24 mouse cellular contexts compared by ENCODE assay signal in the genomic region with DNA sequence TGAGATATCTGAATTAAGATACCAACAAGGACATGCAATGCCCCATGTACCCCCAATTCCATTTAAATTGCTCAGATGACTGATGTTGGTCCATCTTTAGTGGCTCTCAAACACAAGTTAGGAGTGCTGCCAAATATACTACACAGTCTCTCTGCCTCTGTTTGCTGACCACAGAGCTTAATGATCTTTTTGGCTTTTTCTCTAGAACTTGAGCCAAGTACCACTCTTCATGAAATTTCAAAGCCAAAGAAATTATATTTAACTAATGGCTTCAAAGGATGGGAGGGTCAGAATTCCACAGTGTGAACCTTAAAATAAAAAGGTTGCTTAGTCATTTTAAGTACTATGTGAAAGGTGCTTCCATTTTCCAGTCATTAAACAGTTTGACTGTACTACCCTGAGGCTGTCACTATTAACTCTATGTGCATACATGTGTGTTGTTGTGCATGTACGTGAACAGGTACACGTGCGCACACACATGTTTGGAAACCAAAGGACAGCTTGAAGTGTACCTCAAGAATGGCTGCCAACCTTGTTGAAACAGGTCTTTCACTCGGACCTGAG. TPM values are rescaled to one million over a fixed set of nuclear protein-coding genes. Genes with fewer than 3 reads are reported as not detected.
DNase-seq lines count a peak whose midpoint lies in the region; ATAC-seq and TF ChIP-seq lines count a peak whose summit lies in the region.
"Had no signal": no experiment of that assay in that cellular context is flagged by ENCODE, and none has a peak within 500 bp of the region (broad histone marks: within the 10 kb centered on the region; RNA-seq: fewer than 3 reads in every experiment).

No protein-coding gene starts in this region.

- no peak overlapping the region for H3K27ac ChIP-seq in heart, embryonic 12.5 days (ENCODE audit: poor library complexity, severe bottlenecking)
- H3K27ac ChIP-seq in lung, embryonic 14.5 days (ENCODE audit: low read depth) = no peak overlapping the region; the same call in 1 of the 2 replicates
- H3K27ac ChIP-seq in lung, postnatal 0 days (ENCODE audit: low read length) = no peak overlapping the region; the same call in 1 of the 2 replicates
- H3K27ac ChIP-seq: forebrain, embryonic 10.5 days; forebrain, embryonic 13.5 days; heart, embryonic 15.5 days; hindbrain, embryonic 10.5 days; hindbrain, embryonic 13.5 days had no signal

- H3K4me2 ChIP-seq in heart, embryonic 12.5 days = no peak overlapping the region
- H3K4me2 ChIP-seq in lung, embryonic 14.5 days = no peak overlapping the region
- H3K4me2 ChIP-seq in lung, postnatal 0 days (replicated peaks; ENCODE audit: low read depth, low read length) = 0 out of 2 replicates have a peak overlapping the region, but pooled peaks have one; percentile 8
- H3K4me2 ChIP-seq: forebrain, embryonic 13.5 days; heart, embryonic 11.5 days; heart, embryonic 15.5 days; hindbrain, embryonic 13.5 days had no signal

- peak; percentile 42 for DNase-seq in heart, adult 11 months
- DNase-seq in lung, embryonic 14.5 days = peak; percentile 13
- DNase-seq in lung, postnatal 4 days = no peak
- DNase-seq in lung, postnatal 0 days (ENCODE audit: low spot score) = peak; percentile 58
- no peak for DNase-seq in lung, postnatal 10 days
- DNase-seq: adrenal gland, adult 8-10 months; adrenal gland, postnatal 25 days; cerebellum, adult 18-20 months; cerebellum, adult 9-10 months; cerebellum, postnatal 14 days; gastrocnemius, postnatal 10 days; gastrocnemius, postnatal 36 days; heart, postnatal 10 days; heart, postnatal 36 days had no signal

- no peak overlapping the region for H3K4me3 ChIP-seq in heart, embryonic 12.5 days
- no peak overlapping the region for H3K4me3 ChIP-seq in lung, embryonic 14.5 days (ENCODE audit: low read depth, low read length)
- H3K4me3 ChIP-seq in lung, postnatal 0 days (ENCODE audit: low read depth, low read length) = no peak overlapping the region
- H3K4me3 ChIP-seq: forebrain, embryonic 10.5 days; forebrain, embryonic 13.5 days; heart, embryonic 15.5 days; hindbrain, embryonic 10.5 days; hindbrain, embryonic 13.5 days had no signal

- no peak for TF ChIP-seq CTCF in lung, embryonic 14.5 days (IDR thresholded peaks at IDR 0.05; ENCODE audit: low read depth)
- TF ChIP-seq CTCF in lung, postnatal 0 days (IDR thresholded peaks at IDR 0.05) = no peak

- H3K9ac ChIP-seq in heart, embryonic 12.5 days = no peak overlapping the region
- H3K9ac ChIP-seq in lung, embryonic 14.5 days = no peak overlapping the region
- H3K9ac ChIP-seq in lung, postnatal 0 days (replicated peaks; ENCODE audit: low read depth) = no peak overlapping the region
- H3K9ac ChIP-seq: forebrain, embryonic 13.5 days; heart, embryonic 15.5 days; hindbrain, embryonic 13.5 days had no signal

- ATAC-seq in heart, embryonic 12.5 days (ENCODE audit: insufficient number of reproducible peaks, low FRiP score) = no peak
- ATAC-seq in lung, embryonic 14.5 days (ENCODE audit: insufficient read depth) = no peak
- ATAC-seq in lung, postnatal 0 days = peak; percentile 49; the same call in 1 of the 2 replicates
- ATAC-seq: activated CD4-positive, CD25-positive, alpha-beta regulatory T cell, adult 4 months; forebrain, embryonic 13.5 days; forebrain, embryonic 16.5 days; hindbrain, embryonic 16.5 days had no signal

- H3K36me3 ChIP-seq in heart, embryonic 12.5 days = no peaks in the 10 kb centered on the region
- H3K36me3 ChIP-seq in lung, embryonic 14.5 days (ENCODE audit: insufficient read depth) = no peaks in the 10 kb centered on the region
- no peaks in the 10 kb centered on the region for H3K36me3 ChIP-seq in lung, postnatal 0 days (ENCODE audit: insufficient read depth, low read length)
- H3K36me3 ChIP-seq: forebrain, embryonic 10.5 days; heart, embryonic 15.5 days; hindbrain, embryonic 10.5 days; hindbrain, embryonic 13.5 days had no signal

- peak; percentile 61 for TF ChIP-seq EP300 in lung, postnatal 0 days (IDR thresholded peaks at IDR 0.05)

- H3K9me3 ChIP-seq in heart, embryonic 12.5 days (replicated peaks) = no peaks in the 10 kb centered on the region
- H3K9me3 ChIP-seq in lung, embryonic 14.5 days (ENCODE audit: low read depth, low read length) = no peaks in the 10 kb centered on the region
- H3K9me3 ChIP-seq in lung, postnatal 0 days (ENCODE audit: low read length) = no peaks in the 10 kb centered on the region
- H3K9me3 ChIP-seq: forebrain, embryonic 10.5 days; forebrain, embryonic 13.5 days; heart, embryonic 15.5 days; hindbrain, embryonic 10.5 days; hindbrain, embryonic 13.5 days had no signal

- no peaks in the 10 kb centered on the region for H3K27me3 ChIP-seq in heart, embryonic 12.5 days (replicated peaks)
- H3K27me3 ChIP-seq in lung, embryonic 14.5 days (ENCODE audit: insufficient read depth, low read length) = no peaks in the 10 kb centered on the region
- H3K27me3 ChIP-seq in lung, postnatal 0 days (replicated peaks; ENCODE audit: insufficient read depth, low read length) = no peaks in the 10 kb centered on the region
- H3K27me3 ChIP-seq: forebrain, embryonic 13.5 days; heart, embryonic 15.5 days; hindbrain, embryonic 13.5 days had no signal

- no peaks in the 10 kb centered on the region for H3K4me1 ChIP-seq in heart, embryonic 12.5 days (replicated peaks)
- H3K4me1 ChIP-seq in lung, embryonic 14.5 days (ENCODE audit: insufficient read depth) = no peaks in the 10 kb centered on the region
- H3K4me1 ChIP-seq in lung, postnatal 0 days (ENCODE audit: insufficient read depth, low read depth, low read length) = no peaks in the 10 kb centered on the region
- H3K4me1 ChIP-seq: forebrain, embryonic 10.5 days; forebrain, embryonic 13.5 days; heart, embryonic 15.5 days; hindbrain, embryonic 10.5 days; hindbrain, embryonic 13.5 days had no signal

- 85% methylated on average over 4 of the region's 4 CpGs for WGBS in heart, embryonic 12.5 days
- WGBS in lung, embryonic 14.5 days = 74% methylated on average over 4 of the region's 4 CpGs
- WGBS in lung, postnatal 0 days = 66% methylated on average over 4 of the region's 4 CpGs

RNA-seq across cellular contexts. Expression of a gene that starts 44.6 kb away (rescaled TPM):
- polyA plus RNA-seq in heart, embryonic 12.5 days (2016; fragmentation: Nextera tagmentation; extraction: Ambion mirVana) = 28.6 and 28.7 TPM in 2 replicates
- 44.6 and 44.8 TPM in 2 replicates for polyA plus RNA-seq in lung, embryonic 14.5 days (2014; fragmentation: Nextera tagmentation; extraction: Ambion mirVana)
- 25.6 and 27.2 TPM in 2 replicates for polyA plus RNA-seq in lung, postnatal 0 days (2015; fragmentation: Nextera tagmentation; extraction: Ambion mirVana)

RNA-seq across cellular contexts. Expression of a gene that starts 44.6 kb away (rescaled TPM):
- 7.4 and 9.0 TPM in 2 replicates for polyA plus RNA-seq in heart, embryonic 12.5 days (2016; fragmentation: Nextera tagmentation; extraction: Ambion mirVana)
- 14.1 and 14.9 TPM in 2 replicates for polyA plus RNA-seq in lung, embryonic 14.5 days (2014; fragmentation: Nextera tagmentation; extraction: Ambion mirVana)
- 5.8 and 6.1 TPM in 2 replicates for polyA plus RNA-seq in lung, postnatal 0 days (2015; fragmentation: Nextera tagmentation; extraction: Ambion mirVana)

Comparison
In these comparisons a context has a peak if more than half of its experiments do, and no peak if none do; other contexts are left out.
1. DNase-seq: peak in heart, adult 11 months (single experiment), lung, embryonic 14.5 days (single experiment) and lung, postnatal 0 days (single experiment); none in lung, postnatal 4 days (0 of 2) and lung, postnatal 10 days (single experiment).